Mouse (Mus musculus): ENCODE data around the gene Hdgf.
A peak's percentile ranks its signal among the peaks of the same experiment; 100 is the strongest.
"Not testable (repeated sequence)": the region's sequence is repeated elsewhere in the genome, so short reads cannot be mapped to it uniquely, and the experiment has no call there.

The Hdgf gene

DNA sequence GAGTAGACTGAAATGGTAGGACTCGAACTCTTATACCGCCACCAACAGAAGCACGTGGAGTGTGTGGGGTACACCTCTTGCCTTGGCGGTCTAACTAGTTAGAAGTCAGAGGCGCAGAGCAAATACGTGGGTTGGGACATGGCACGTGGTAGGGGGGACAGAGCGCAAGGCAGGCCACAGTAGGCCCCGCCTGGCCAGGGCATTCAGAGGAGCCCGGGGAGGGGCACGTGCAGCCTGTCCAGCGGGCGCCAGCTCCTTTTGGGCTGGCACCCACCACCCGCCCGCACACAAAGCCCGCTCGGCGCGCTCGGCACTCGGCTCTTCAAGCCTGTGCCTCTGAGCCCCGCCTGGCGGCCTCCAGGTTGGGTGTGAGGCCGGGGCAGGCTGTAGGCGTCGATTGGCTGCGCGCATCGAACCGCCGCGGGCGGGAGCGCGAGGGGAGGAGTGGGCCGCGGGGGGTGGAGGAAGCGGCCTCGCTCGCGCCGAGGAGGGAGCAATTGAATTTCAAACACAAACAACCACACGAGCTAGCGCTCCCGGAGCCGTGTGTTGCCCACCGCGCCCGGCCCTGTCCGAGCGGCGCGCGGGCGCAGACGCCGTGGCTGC is at the start of gene Hdgf:
TSS of gene Hdgf (plus strand) at position 442 of the 606 bp plus-strand sequence.
- DNase-seq (ENCODE audit: low spot score in 2 of 2): peak; percentile 97

DNA sequence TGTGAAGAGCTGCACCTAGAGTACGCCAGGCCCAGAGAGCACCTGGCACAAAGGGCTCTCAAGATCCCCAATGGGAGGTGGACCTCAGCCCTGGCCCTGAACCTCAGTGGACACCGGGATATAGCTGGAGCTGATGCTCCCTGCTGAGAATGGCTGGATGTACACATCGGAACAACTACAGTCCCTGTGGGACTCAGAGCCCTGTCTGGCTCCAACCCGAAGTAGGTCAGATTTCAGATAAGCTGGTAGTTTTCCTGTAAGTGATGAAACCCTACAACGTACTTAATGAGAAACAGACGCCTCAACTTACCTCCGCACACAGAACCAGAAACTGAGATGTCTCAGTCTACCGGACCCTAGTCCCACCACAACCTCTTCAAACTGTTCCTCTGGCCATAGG is 48.5 kb upstream of the Hdgf start:
- no peak for DNase-seq (ENCODE audit: low spot score in 2 of 2)

DNA sequence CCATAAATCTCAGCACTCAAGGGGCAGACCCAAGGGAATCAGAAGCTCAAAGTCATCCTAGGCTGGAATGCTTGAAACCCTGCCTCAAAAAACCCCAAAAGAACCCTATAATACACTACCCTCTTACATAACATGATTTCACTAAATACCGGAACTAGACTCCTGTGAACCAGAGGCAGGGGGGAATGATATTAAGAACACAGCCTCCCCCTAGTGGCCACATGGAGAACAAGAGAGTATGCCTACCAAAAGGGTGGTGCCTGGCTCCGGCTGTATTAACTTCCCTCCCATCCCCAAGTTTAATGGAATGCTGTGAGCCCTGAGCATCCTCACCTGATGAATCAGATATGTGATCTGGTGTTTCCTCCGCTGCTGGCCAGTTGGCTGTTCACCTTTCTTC is 46.3 kb upstream of the Hdgf start:
- DNase-seq (ENCODE audit: low spot score in 2 of 2): peak; percentile 73 to 80

DNA sequence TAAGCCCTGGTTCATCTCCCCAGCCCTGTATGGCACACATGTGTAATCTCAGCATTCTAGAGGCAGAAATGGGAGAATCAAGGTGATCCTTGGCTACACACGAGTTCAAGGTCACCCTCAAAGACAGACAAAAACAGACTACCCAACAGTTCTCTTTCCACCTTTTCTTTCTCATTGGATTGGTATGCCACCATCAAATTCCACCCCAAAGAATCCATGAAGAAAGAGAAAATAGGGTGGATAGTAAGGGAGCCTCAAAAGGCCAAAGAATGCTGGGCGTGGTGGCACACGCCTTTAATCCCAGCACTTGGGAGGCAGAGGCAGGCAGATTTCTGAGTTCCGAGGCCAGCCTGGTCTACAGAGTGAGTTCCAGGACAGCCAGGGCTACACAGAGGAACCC is 42.0 kb upstream of the Hdgf start:
- not testable (repeated sequence) for DNase-seq (ENCODE audit: low spot score in 2 of 2)

DNA sequence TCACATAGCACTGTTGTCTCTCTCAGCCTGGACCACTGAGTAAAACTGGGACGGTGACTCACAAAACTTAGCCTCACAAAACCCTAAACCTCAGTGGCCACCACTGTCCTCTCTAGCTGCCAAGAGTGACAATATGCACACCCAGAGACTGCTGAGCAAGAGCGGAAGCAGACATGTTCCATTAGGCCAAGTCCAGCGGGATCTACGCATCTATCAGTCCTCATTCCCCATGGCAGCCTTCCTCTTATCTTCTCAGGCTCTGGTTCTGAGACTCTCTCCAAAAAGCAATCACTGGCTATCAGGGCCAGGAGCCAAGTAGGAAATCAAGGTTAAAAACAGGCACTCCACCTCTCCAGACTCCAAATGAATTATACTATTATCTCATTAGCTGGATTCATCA is 28.4 kb upstream of the Hdgf start:
- no peak for DNase-seq (ENCODE audit: low spot score in 2 of 2)

DNA sequence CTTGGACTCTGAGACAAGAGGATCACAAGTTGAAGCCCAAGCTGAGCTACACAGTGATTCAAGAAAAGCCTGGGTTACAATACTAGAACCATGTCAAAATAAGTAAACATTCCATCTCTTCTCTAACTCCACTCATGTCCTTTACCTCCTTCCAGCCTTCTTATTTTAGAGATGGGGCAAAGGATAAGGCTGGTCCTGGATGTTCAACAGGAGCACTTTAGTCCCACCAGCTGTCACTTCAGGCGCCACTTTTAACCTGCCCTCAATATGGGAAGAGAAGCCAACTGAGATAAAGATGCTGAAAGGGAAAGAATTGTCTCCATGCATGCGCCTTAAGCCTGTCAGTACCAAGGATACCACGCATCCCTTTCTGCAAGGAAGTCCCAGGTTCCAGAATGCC is 21.8 kb upstream of the Hdgf start:
- DNase-seq (ENCODE audit: low spot score in 2 of 2): no peak

DNA sequence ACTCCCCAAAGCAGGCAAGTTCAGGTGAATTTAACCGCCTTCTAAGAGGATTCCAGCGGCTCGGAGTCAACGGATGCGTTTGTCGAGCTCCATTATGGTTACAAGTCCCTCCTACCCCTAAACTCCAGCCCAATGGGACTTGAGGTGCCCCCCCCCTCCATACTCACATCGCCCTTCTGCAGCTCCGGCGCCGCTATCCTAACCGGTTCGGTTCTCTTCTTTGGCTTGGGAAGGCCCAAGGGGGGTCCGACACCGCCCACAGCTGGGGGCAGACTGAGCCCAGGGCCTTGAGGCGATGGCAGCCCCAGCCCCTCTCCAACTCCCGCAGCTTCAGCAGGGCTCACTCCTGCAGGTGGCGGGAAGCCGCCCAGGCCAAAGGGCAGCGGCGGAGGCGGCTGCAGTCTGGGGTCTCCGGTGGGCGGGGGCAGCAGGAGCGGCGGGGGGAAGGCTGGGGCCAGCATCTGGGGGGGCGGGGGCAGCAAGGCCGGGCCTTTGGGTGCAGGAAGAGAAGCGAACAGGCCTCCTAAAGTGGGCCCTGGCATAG is 21.3 kb upstream of the Hdgf start:
- peak; percentile 58 to 62 for DNase-seq (ENCODE audit: low spot score in 2 of 2)

DNA sequence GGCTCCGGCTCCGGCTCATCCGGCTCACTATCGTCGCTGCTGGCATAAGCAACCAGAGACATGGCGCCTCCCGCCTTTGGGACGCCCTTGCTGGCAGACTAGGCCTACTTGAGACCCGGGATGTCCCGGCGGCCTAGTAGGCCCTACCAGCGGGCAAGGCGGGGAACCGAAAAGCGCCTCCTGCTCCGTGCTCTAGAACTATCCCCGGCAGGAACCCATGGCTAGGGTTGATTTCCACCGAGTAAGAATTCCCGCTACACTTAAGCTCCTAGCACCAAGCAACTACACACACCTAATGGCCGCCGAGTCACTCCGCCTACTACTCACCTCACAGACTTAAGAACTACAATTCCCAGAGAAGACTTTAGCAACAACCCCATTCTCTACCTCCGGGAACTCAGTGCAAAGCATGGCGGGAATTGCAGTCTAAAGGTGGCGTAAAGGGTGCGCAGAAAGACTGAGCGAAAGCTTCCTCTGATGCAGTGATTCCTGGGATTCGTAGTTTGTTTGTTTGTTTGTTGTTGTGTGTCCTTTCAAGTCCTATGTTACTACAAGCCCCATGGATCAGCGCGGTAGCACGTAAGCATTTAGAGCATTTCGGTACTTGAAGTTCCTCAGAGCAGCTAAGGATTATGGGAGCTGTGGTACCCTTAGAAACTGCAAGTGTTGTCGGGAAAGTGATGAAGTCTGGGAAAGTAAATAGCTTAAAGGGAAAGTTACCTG is 20.7 kb upstream of the Hdgf start, which contains the start of gene Prcc:
TSS of gene Prcc (minus strand) at position 328 of the 723 bp plus-strand sequence.
- peak; percentile 95 to 98 for DNase-seq (ENCODE audit: low spot score in 2 of 2)

DNA sequence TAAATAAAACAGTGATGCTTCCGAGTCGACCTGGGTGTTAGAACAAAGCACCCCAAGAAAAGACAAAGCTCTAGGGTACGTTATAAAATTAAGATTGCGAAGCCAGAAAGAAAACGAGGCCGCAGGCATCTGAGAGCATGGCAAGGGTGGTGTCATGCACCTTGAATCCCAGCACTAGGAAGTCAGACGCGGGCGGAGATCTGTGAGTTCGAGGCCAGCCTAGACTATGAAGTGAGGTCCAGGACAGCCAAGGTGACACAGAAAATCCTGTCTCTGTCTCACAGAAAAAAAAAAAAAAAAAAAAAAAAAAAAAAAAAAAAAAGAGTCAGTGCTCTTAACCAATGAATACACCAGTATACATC is 20.1 kb upstream of the Hdgf start:
- peak in 1 of 2 experiments; percentile 65 for DNase-seq (ENCODE audit: low spot score in 2 of 2)

DNA sequence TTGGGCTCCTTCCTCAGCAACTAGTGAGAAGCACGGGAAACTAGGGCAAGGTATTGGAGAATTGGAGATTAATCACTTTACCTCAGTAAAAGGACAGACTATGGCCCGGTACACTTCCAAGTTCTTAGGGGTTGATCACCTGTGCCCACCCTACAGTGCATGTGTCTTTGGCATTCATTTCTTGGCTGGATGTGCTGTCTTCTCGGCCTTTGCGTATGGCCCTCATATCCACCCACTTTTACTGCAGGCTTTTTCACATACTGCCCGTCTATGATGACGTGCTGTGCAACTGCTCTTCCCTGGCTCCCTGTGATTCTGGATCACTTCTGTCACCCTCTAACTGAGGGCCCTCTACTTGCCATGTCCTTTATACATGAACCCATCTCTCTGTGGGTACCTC is 19.7 kb upstream of the Hdgf start:
- DNase-seq (ENCODE audit: low spot score in 2 of 2): no peak

DNA sequence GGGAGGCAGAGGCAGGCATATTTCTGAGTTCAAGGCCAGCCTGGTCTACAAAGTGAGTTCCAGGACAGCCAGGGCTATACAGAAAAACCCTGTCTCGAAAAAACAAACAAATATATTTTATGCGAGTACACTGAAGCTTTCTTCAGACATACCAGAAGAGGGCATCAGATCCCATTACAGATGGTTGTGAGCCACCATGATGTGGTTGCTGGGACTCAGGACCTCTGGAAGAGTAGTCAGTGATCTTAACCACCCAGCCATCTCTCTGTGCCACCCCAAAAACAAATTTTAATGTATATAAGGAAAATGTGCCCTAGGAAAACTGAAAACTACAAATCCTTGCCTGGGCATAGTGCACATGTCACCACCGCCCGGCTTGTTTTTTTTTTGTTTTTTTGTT is 18.7 kb upstream of the Hdgf start:
- DNase-seq (ENCODE audit: low spot score in 2 of 2): not testable (repeated sequence)

DNA sequence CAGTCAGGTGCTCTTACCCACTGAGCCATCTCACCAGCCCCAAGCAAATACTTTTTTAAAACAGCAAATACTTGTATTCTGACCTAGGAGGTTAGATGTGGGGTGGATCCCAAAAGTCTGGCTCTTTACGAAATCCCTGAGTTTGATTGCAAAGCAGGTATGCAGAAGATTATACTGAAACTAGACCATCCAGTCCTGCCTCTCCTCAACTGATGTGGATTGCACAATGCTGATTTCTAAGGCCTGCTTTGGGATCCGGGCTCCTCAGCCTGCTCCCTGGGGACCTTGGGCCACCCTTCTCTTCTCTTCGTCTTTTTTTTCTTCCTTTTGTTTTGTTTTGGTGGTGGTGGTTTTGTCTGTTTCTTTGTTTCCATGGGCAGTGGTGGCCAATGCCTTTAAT is 14.6 kb upstream of the Hdgf start:
- DNase-seq (ENCODE audit: low spot score in 2 of 2): no peak

DNA sequence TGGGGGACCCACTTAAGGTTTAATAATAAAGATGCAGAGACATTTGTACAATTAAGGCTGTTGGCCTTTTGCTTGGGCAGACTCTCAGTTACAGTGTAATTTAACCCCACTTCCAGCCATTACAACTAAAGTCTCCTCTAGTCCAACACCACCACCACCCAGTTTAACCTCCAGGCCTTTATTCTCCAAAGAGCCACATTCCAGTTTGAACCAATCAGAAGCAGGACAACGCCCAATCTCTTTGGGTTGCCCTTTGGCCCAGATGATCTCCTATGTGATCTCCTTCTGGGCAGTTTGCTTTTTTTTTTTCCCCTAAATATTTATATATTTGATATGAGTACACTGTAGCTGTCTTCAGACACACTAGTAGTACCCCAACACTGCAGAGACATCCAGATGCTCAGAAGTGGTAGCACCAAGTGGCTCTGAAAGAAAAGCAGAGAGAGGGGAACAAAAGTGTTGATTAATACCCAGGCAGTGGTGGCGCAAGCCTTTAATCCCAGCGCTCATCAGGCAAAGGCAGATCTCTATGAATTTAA is 12.7 kb upstream of the Hdgf start:
- DNase-seq (ENCODE audit: low spot score in 2 of 2): no peak

DNA sequence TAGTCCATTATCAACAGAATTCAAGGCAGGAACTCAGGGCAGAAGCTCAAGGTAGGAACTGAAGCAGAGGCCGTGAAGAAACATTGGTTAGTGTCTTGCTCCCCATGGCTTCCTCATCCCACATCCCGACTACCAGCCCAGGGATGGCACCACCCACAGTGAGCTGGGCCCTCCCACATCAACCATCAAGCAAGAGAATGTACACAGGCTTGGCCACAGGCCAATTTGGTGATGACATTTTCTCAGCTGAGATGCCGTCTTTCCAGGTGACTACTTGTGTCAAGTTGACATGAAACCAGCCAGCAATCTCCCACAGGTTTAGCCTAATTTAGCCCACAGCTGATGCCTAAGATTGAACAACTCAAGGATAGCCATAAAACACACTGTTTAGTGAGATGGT is 6.9 kb upstream of the Hdgf start:
- no peak for DNase-seq (ENCODE audit: low spot score in 2 of 2)

DNA sequence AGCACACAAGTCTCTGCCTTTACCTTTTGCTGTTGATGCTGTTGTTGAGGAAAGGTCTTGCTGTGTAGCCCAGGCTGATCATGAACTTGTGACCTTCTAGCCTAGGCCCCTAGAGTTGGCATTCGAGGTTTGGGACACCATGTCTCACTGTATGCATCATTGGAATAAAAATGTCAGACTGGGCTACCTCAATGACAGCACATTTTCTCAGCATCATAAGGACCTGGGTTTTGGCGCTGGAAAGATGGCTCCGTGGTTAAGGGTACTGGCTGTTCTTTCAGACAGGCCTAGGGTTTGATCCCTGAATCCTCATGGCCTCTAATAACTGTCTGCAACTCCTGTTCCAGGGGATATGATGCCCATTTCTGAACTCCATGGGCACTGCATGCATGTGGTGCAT is 6.3 kb upstream of the Hdgf start:
- no peak for DNase-seq (ENCODE audit: low spot score in 2 of 2)

DNA sequence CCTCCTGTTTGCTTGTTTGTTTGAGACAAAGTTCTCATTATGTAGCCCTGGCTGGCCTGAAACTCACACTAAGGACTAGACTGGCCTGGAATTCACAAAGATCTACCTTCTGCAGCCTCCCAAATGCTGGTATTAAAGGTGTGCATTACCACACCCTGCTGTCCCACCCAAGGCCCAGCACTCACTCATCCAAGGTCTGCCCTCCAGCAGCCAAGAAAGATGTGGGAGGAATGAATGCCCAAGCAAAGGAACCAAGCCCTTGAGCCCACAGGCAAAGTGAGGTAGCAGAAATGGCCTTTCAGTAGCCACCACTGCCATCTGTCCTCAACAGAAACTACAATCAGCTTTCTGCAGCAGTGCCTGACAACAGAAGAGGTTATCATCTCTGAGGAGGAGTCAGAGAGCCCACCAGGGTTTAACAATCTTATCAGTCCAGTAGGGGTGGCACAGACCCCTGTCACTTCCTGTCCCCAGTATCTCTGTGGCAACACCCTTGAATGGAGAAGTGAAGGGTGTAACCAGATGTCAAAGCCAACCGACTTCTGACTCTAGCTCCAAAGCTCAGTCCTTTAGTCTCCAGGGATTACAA is 5.0 kb upstream of the Hdgf start:
- no peak for DNase-seq (ENCODE audit: low spot score in 2 of 2)

DNA sequence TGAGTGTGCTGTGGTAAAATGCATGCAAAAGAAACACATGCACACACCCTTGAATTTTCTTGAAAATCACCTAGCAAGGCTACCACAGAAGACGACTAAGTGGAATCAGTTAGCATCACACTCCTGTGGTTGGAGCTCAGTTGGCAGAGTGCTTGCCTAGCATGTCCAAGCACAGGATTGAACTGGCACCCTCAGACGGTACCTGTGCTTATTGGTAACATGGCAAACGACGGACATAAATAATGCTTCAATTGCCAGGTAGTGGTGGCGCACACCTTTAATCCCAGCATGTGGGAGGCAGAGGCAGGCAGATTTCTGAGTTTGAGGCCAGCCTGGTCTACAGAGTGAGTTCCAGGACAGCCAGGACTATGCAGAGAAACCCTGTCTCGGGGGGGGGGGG is 4.2 kb upstream of the Hdgf start:
- DNase-seq (ENCODE audit: low spot score in 2 of 2): not testable (repeated sequence)

DNA sequence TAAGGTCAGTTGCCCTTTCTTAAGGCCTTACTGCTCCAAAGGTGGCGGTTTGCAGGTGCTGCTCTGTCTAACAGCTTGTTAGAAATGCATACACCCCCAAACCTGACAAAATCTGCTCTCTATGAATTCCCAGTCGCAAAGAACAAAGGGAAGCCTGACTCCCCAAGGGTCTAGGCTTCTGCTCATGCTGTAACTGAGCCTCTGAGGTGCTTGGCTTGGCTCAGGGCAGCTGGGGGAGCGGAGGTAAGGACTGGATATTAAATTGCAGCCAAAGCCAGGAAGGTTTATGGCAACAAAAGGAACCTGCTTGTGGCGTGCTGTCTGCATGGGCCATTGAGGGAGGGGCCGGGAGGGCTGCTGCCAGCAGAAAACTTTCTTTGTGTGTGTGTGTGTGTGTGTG is 2.3 kb upstream of the Hdgf start:
- no peak for DNase-seq (ENCODE audit: low spot score in 2 of 2)

DNA sequence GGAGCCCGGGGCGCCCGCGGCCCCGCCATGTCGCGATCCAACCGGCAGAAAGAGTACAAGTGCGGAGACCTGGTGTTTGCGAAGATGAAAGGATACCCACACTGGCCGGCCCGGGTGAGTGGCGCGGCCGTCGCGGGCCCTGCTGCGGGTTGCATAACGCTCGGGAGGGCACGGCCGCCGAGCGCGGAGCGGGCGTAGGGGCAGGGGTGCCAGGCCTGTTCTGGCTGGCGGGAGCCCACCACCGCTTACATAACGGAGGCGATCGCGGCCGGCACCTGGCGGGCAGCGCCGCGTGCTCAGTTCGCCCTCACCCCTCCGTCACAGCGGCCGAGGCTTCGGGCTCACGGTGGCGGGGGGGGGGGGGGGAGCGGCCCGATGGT is 470 bp downstream of the Hdgf start:
- peak; percentile 55 to 60 for DNase-seq (ENCODE audit: low spot score in 2 of 2)

DNA sequence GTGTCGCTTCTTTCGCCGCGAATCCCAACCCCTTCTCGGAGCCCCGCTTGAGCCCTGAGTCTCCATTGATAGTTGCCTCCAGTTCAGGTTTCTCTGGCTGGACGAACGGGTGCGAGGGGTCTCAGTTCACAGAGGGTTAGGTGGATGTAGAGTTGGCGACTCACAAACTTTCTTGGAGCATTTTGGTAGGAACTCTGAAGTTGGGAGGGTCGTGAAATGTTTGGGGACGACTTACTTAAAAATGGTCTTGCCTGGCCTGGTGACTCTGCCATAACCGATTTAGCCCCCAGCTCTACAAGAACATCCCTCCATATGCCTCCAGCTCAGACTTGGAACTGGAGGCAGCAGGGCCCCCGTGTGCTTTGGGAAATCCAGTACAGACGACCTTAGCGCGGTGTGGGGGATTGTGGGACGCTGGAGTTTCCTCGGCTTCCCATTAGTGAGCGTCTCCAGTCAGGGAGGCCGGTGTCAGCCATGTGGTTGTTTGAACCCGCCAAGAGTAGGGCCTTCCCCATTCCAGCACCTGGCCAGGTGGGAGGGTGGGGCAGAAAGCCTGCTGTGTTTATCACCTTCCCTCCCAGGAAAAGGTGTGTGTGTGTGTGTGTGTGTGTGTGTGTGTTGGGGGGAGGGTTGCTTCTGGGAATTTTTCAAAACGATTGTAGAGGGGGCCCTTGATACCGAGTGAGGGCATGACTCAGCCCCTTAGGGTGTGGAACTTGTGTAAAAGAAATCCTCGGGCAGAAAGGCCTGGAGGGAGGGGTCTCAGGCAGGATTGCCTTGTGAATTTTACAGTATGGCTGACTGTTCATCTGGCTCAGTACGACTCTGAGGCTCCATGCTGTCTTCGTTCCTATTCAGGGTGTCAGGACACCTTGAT is 1.1 kb downstream of the Hdgf start:
- peak; percentile 63 for DNase-seq (ENCODE audit: low spot score in 2 of 2)

DNA sequence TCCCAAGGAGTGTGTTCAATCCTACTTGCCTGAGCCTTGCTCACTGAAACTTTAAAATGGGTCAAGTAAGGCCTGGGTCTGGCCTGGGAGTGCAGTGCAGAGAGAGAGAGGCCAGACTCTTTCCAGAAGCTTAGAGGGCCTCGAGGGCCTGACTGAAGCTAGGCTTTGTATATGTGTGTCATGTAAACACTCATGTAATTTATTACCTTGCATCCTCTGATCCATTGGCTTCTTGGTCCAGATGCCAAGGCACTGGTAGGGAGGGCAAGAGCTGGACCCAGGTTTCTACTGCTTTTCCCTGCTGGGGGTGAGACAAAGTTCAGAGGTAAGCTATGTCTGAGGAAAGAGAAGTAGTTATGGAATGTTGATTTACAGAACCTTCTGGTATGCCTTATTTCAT is 1.8 kb downstream of the Hdgf start:
- peak in 1 of 2 experiments; percentile 23 for DNase-seq (ENCODE audit: low spot score in 2 of 2)

DNA sequence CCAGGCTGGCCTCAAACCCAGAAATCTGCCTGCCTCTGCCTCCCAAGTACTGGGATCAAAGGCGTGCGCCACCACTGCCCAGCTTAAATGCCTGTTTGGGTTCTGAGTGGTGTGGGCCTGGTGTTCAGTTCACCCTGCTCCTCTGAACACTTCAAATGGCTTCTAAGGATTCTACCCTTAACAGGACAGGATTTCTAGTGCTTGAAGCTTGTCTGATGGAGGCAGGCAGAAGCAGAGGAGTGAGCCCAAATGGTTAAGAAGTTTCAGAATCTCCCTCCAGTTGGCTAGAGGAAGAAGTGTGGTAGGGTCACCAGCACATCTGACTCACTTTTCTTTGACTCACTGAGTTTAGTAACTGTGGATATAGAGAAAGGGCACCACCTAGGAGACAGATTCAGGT is 3.3 kb downstream of the Hdgf start:
- peak in 1 of 2 experiments; percentile 20 for DNase-seq (ENCODE audit: low spot score in 2 of 2)

Data from right cerebral cortex, postnatal 10 days (tissue).